Mouse (Mus musculus) frontal cortex, postnatal 25 days (tissue): ENCODE results near the gene Cish.

ENCODE experiments used
- DNase-seq, 2 experiments: peaks; one replicate each; pipeline ENCODE4 v3.0.0; 2022; ENCODE audit warnings: low spot score in 2 of 2

The Cish gene

GRCm38 (mm10) chr9:107347586-107348183 lies 51.9 kb downstream of the Cish start:
- DNase-seq: no peak

- no peak for DNase-seq
Observed at GRCm38 (mm10) chr9:107349321-107349720, 53.5 kb downstream of the Cish start.
